Mouse (Mus musculus) brain, embryonic 14.5 days (tissue): ENCODE measurements around the gene Pacs2.

ENCODE experiments used
- CTCF ChIP-seq: fragments of 200-500 bp; IDR thresholded peaks from 2 replicates; pipeline ENCODE4 v1.5.1; 2012; ENCODE audit warnings: inconsistent platforms, mild to moderate bottlenecking, moderate library complexity, borderline replicate concordance; ENCODE audit not compliant: insufficient read depth, insufficient read length; ENCODE audit errors: extremely low read depth
- POLR2A ChIP-seq: fragments of 200-500 bp; IDR thresholded peaks from 2 replicates; pipeline ENCODE4 v1.6.1; 2012; ENCODE audit warnings: mild to moderate bottlenecking, inconsistent platforms, borderline replicate concordance; ENCODE audit not compliant: poor library complexity, insufficient read depth, insufficient read length, severe bottlenecking; ENCODE audit errors: extremely low read depth

DNA sequence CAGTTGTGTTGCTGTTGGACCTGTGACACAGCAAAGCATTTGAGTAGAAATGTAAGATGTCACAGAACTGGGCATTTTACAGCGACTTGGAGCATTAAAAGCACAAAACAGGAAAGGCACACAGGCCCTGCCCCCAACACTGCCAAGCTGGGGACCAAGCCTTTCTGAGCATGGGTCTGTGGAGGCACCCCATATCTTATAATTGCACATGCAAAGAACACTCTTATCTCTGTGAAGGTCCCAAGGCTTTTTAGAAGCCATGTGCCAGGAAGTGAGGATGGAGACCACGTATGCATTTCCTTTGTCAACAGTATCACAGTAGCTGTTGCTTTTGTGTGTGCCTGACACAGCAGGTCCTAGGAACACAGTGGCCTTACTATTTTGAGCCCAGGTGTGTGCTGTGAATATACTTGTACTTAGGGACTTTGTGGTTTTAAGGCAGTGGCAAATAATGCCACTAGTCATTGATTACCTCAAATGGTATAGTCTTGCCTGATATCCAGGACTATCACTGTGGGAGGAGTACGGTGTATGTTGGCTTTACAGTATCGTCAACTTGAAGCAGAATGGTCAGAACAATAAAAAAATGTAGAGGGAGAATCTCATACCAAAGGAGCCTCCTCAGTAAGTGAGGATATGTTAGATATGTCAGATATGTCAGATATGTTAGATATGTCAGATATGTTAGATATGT lies 93.3 kb downstream of the Pacs2 start:
- no peak for TF ChIP-seq CTCF
- TF ChIP-seq POLR2A = no peak
